Mouse (Mus musculus) G1E (cell line): ENCODE measurements around the gene Golt1b. TPM values are rescaled to one million over a fixed set of nuclear protein-coding genes. Genes with fewer than 3 reads are reported as not detected.

ENCODE experiments used
- ATAC-seq: 2 replicates; pipeline ENCODE4 v1.8.0; 2016; ENCODE audit warnings: mild to moderate bottlenecking; ENCODE audit not compliant: insufficient number of reproducible peaks, poor library complexity, low FRiP score, severe bottlenecking; ENCODE audit errors: extremely low read depth
- DNase-seq: peaks from one replicate; pipeline ENCODE4 v3.0.0; 2012; ENCODE audit warnings: low spot score
- H3K27me3 ChIP-seq: 2 replicates; pipeline ENCODE4 v1.6.1; 2012; ENCODE audit warnings: mild to moderate bottlenecking, low read length, inconsistent platforms; ENCODE audit not compliant: insufficient read depth
- H3K36me3 ChIP-seq: replicated peaks from 2 replicates; pipeline ENCODE3; 2012; ENCODE audit warnings: mild to moderate bottlenecking, inconsistent platforms
- H3K4me1 ChIP-seq: 2 replicates; pipeline ENCODE4 v1.6.1; 2012; ENCODE audit warnings: low read depth, low read length, inconsistent platforms, mixed read lengths; ENCODE audit not compliant: insufficient read depth
- H3K4me3 ChIP-seq: 2 replicates; pipeline ENCODE4 v1.5.1; 2012; ENCODE audit warnings: low read depth, mild to moderate bottlenecking, inconsistent platforms, low read length, moderate library complexity, mixed read lengths
- H3K9me3 ChIP-seq: replicated peaks from 2 replicates; pipeline ENCODE4 v1.6.1; 2012; ENCODE audit warnings: inconsistent platforms
- CTCF ChIP-seq: IDR thresholded peaks from 2 replicates; pipeline ENCODE4 v1.5.1; 2012; ENCODE audit warnings: low read depth, low read length, inconsistent platforms, mixed read lengths
- GATA1 ChIP-seq: IDR thresholded peaks from 2 replicates; pipeline ENCODE4 v1.6.1; 2012; ENCODE audit warnings: borderline replicate concordance, low read length, inconsistent platforms, mixed read lengths
- GATA2 ChIP-seq: IDR thresholded peaks from 2 replicates; pipeline ENCODE4 v1.6.1; 2012; ENCODE audit warnings: low read depth, low read length, inconsistent platforms, borderline replicate concordance
- POLR2AphosphoS5 ChIP-seq: IDR thresholded peaks from 2 replicates; pipeline ENCODE4 v1.6.1; 2012; ENCODE audit warnings: low read depth, low read length, inconsistent platforms; ENCODE audit not compliant: insufficient replicate concordance
- TAL1 ChIP-seq: conservative IDR thresholded peaks from 2 replicates; pipeline ENCODE4 v1.6.1; 2012; ENCODE audit warnings: low read depth, low read length, inconsistent platforms, mixed read lengths
- polyA plus RNA-seq: library from polyadenylated mRNA; stranded (reverse); fragments of >175 nt; gene quantifications from 2 replicates; pipeline ENCODE4 v1.2.3, GENCODE M21; 2012
- total RNA-seq, 2 experiments: library from RNA; stranded (forward) in 1 of 2; stranded (reverse) in 1 of 2; fragments of 200-1000 nt in 1 of 2; fragments of >200 nt in 1 of 2; fragmentation: Nextera tagmentation in 1 of 2; gene quantifications; 2 replicates each; pipeline ENCODE4 v1.2.3; 2014 to 2017

The Golt1b gene
- total and polyA plus RNA-seq, 3 experiments = 13.1 to 51.2 (median 33.6) TPM

- H3K4me1 ChIP-seq = no peaks in the 10 kb centered on the region
- H3K9me3 ChIP-seq = no peaks in the 10 kb centered on the region
- DNase-seq = no peak
- no peak overlapping the region for H3K4me3 ChIP-seq
- no peaks in the 10 kb centered on the region for H3K27me3 ChIP-seq
- ATAC-seq = no peak
- TF ChIP-seq GATA2 (no peak), TAL1 (no peak), POLR2AphosphoS5 (no peak), CTCF (no peak), GATA1 (no peak)
- H3K36me3 ChIP-seq = peaks cover 89% of the 10 kb centered on the region
These were observed 20.5 kb upstream of the Golt1b start for GRCm38 (mm10) chr6:142366473-142367018.

- Histone ChIP-seq H3K27me3 (no peaks in the 10 kb centered on the region), H3K4me3 (no peak overlapping the region), H3K4me1 (no peaks in the 10 kb centered on the region), H3K36me3 (peaks cover 89% of the 10 kb centered on the region), H3K9me3 (no peaks in the 10 kb centered on the region)
- no peak for DNase-seq
- TF ChIP-seq CTCF = no peak
- TF ChIP-seq GATA2 = no peak
- TF ChIP-seq TAL1 = no peak
- TF ChIP-seq POLR2AphosphoS5 = no peak
- no peak for ATAC-seq
These were observed 19.5 kb upstream of the Golt1b start for GRCm38 (mm10) chr6:142367565-142367964.

GRCm38 (mm10) chr6:142369568-142369967, 17.5 kb upstream of the Golt1b start:
- ATAC-seq = no peak
- no peak for TF ChIP-seq GATA2
- TF ChIP-seq CTCF = no peak
- TF ChIP-seq TAL1 = no peak
- no peak for TF ChIP-seq GATA1
- no peak for TF ChIP-seq POLR2AphosphoS5
- no peaks in the 10 kb centered on the region for H3K27me3 ChIP-seq
- no peak overlapping the region for H3K4me3 ChIP-seq
- peaks cover 92% of the 10 kb centered on the region for H3K36me3 ChIP-seq
- DNase-seq = no peak
- no peaks in the 10 kb centered on the region for H3K4me1 ChIP-seq
- H3K9me3 ChIP-seq = no peaks in the 10 kb centered on the region

GRCm38 (mm10) chr6:142377081-142377480, 9.9 kb upstream of the Golt1b start:
- H3K36me3 ChIP-seq = peaks cover 90% of the 10 kb centered on the region
- no peaks in the 10 kb centered on the region for H3K9me3 ChIP-seq
- TF ChIP-seq GATA2 = no peak
- no peak for TF ChIP-seq TAL1
- TF ChIP-seq GATA1 = no peak
- TF ChIP-seq CTCF = no peak
- no peak for TF ChIP-seq POLR2AphosphoS5
- DNase-seq (no peak), ATAC-seq (no peak)
- H3K4me1 ChIP-seq = peaks cover 7% of the 10 kb centered on the region; the same call in 1 of the 2 replicates
- no peaks in the 10 kb centered on the region for H3K27me3 ChIP-seq
- no peak overlapping the region for H3K4me3 ChIP-seq

GRCm38 (mm10) chr6:142378576-142379330, 8.3 kb upstream of the Golt1b start:
- peaks cover 7% of the 10 kb centered on the region; the same call in 1 of the 2 replicates for H3K4me1 ChIP-seq
- DNase-seq (no peak), ATAC-seq (no peak)
- no peaks in the 10 kb centered on the region for H3K27me3 ChIP-seq
- TF ChIP-seq TAL1 = no peak
- H3K4me3 ChIP-seq = no peak overlapping the region
- no peaks in the 10 kb centered on the region for H3K9me3 ChIP-seq
- peaks cover 88% of the 10 kb centered on the region for H3K36me3 ChIP-seq

- no peak for ATAC-seq
- no peak overlapping the region for H3K4me3 ChIP-seq
These were observed 7.1 kb upstream of the Golt1b start for GRCm38 (mm10) chr6:142379961-142380360.

More at GRCm38 (mm10) chr6:142379961-142380360, 7.1 kb upstream of the Golt1b start:
- Histone ChIP-seq H3K4me1 (peaks cover 12% of the 10 kb centered on the region; the same call in 1 of the 2 replicates), H3K27me3 (no peaks in the 10 kb centered on the region), H3K9me3 (no peaks in the 10 kb centered on the region), H3K36me3 (peaks cover 83% of the 10 kb centered on the region)
- DNase-seq = no peak
- TF ChIP-seq CTCF = no peak
- no peak for TF ChIP-seq GATA2
- no peak for TF ChIP-seq TAL1
- TF ChIP-seq POLR2AphosphoS5 = no peak
- TF ChIP-seq GATA1 = no peak
